Mouse (Mus musculus) hindbrain, embryonic 13.5 days (tissue): ENCODE data around the gene Phf20. TPM values are rescaled to one million over a fixed set of nuclear protein-coding genes. Genes with fewer than 3 reads are reported as not detected.
A peak's percentile ranks its signal among the peaks of the same experiment; 100 is the strongest.
"Not testable (repeated sequence)": the region's sequence is repeated elsewhere in the genome, so short reads cannot be mapped to it uniquely, and the experiment has no call there.

Source experiments
- ATAC-seq: fragments of 200-750 bp; cut with Nextera tagmentation; 2 replicates; pipeline ENCODE4 v1.8.0; 2017; ENCODE audit warnings: moderate TSS enrichment; ENCODE audit not compliant: low FRiP score
- H3K27ac ChIP-seq: fragments of 300-500 bp; sonication (generic); 2 replicates; pipeline ENCODE4 v1.5.1; 2015; ENCODE audit warnings: inconsistent platforms, mild to moderate bottlenecking, moderate library complexity
- H3K27me3 ChIP-seq: fragments of 300-500 bp; sonication (generic); 2 replicates; pipeline ENCODE4 v1.6.1; 2015; ENCODE audit warnings: mild to moderate bottlenecking, inconsistent platforms
- H3K36me3 ChIP-seq: fragments of 300-500 bp; sonication (generic); 2 replicates; pipeline ENCODE4 v1.6.1; 2015; ENCODE audit warnings: mild to moderate bottlenecking, inconsistent platforms
- H3K4me1 ChIP-seq: fragments of 300-500 bp; sonication (generic); replicated peaks from 2 replicates; pipeline ENCODE4 v1.6.1; 2015; ENCODE audit warnings: inconsistent platforms
- H3K4me2 ChIP-seq: fragments of 300-500 bp; sonication (generic); 2 replicates; pipeline ENCODE4 v1.6.1; 2015; ENCODE audit warnings: inconsistent platforms, mild to moderate bottlenecking, moderate library complexity
- H3K4me3 ChIP-seq: fragments of 300-500 bp; sonication (generic); 2 replicates; pipeline ENCODE4 v1.5.1; 2015; ENCODE audit warnings: mild to moderate bottlenecking, inconsistent platforms
- H3K9ac ChIP-seq: fragments of 300-500 bp; sonication (generic); 2 replicates; pipeline ENCODE4 v1.6.1; 2015; ENCODE audit warnings: mild to moderate bottlenecking, inconsistent platforms
- H3K9me3 ChIP-seq: fragments of 300-500 bp; sonication (generic); 2 replicates; pipeline ENCODE4 v1.6.1; 2016; ENCODE audit warnings: inconsistent platforms
- WGBS: fragments of 180-500 bp; shearing (Covaris S2); methylation state at CpG from one replicate; pipeline ENCODE4 v1.1.7; 2015; 5-methylcytosine and 5-hydroxymethylcytosine counted together
- polyA plus RNA-seq: library from polyadenylated mRNA; unstranded; fragments of >200 nt; fragmentation: Nextera tagmentation; extraction: Ambion mirVana; gene quantifications from 2 replicates; pipeline ENCODE4 v1.2.1, GENCODE M21; 2015

The Phf20 gene
- polyA plus RNA-seq, 1 experiment from 2014 or later = 107 TPM

DNA sequence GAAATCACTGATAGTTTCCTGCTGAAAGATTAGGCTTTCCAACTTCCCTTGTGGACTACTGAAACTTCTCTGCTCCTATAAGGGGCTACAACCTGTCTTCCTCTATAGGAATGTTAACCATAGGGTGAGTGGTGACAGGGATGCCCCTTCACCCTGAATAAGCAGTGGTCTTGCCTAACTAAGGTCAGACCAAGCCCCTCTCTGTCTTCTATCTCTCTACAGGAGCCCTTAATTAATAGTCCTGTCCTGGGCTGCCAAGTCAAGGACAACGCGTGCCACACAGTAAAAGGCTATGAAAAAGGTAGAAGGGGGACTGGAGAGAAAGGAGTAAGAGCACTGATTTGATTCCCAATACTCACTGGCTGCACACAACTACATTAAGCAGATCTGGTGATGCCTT lies 14.7 kb upstream of the Phf20 start:
- Histone ChIP-seq H3K9ac (peak overlapping the region; percentile 79; the same call in 1 of the 2 replicates), H3K4me1 (peaks cover 29% of the 10 kb centered on the region), H3K9me3 (no peaks in the 10 kb centered on the region), H3K4me2 (peak overlapping the region; percentile 56), H3K36me3 (peaks cover 10% of the 10 kb centered on the region), H3K27me3 (no peaks in the 10 kb centered on the region), H3K4me3 (no peak overlapping the region), H3K27ac (peak overlapping the region; percentile 99; the same call in 1 of the 2 replicates)
- no peak for ATAC-seq
- WGBS = 73% methylated on average over 2 of the region's 2 CpGs

DNA sequence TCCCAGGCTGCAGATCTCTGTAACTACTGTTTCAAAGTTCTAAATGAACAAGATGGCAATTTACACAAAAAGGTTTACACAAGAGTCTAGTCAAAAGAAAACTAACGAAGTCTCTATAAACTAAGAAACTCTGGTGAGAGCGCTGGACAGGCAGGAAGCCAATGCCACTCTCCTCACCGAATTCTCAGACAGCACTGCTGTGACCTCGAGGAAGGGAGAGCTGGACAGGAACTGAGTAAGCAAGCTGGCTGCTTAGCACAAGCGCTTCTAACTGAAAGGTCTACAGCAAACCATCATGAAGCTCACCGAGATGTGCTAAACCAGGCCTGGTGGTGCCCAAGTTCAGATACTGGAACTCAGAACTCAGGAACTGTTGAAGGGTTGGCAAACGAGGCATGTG lies 7.0 kb upstream of the Phf20 start:
- not testable (repeated sequence) for H3K27me3 ChIP-seq, H3K4me2 ChIP-seq, H3K27ac ChIP-seq, ATAC-seq, H3K4me3 ChIP-seq, H3K4me1 ChIP-seq, H3K9ac ChIP-seq, H3K36me3 ChIP-seq, H3K9me3 ChIP-seq
- 92% methylated on average over 7 of the region's 7 CpGs for WGBS

DNA sequence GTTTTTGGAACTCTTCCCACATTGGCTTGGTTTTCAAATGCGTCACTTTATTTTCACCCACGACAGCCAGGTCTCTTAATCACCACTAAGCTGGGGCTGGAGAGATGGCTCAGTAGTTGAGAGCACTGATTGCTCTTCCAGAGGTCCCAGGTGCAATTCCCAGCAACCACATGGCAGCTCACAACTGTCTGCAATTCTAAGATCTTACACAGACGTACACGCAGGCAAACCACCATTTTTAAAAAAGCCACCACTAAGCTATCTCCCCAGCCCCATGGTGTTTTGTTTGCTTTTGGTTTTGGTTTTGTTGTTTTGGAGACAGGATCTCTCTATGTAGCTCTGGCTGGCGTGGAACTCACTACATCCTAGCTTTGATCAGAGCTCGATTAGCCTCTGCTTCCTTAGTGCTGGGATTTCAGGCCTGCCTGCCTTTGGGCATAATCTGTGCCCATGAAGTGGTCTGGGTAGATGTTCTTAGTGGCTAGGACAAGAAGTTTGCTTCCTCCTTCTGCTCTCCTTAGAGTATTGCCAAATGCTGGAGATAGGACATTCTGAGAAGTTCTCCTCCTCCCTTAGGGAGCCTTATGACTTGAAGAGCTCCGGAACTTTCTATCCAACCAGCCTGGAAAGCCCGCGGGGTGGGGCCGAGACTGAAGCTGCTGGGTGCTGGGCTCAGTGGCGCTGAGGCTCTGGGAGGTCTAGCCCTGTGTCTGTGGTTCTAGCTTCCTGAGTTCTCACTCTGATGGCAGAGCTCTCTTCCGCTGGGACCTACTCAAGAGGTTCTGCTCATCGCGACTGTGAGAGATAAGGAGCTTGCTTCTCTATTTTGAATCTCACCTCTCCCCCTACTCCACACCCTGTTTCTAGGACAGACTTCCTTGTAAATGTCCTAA lies 6.0 kb upstream of the Phf20 start:
- Histone ChIP-seq H3K4me2 (no peak overlapping the region), H3K4me3 (no peak overlapping the region), H3K36me3 (no peaks in the 10 kb centered on the region), H3K4me1 (no peaks in the 10 kb centered on the region), H3K27ac (no peak overlapping the region), H3K27me3 (no peaks in the 10 kb centered on the region), H3K9ac (no peak overlapping the region), H3K9me3 (no peaks in the 10 kb centered on the region)
- ATAC-seq = no peak
- WGBS = 89% methylated on average over 14 of the region's 14 CpGs

DNA sequence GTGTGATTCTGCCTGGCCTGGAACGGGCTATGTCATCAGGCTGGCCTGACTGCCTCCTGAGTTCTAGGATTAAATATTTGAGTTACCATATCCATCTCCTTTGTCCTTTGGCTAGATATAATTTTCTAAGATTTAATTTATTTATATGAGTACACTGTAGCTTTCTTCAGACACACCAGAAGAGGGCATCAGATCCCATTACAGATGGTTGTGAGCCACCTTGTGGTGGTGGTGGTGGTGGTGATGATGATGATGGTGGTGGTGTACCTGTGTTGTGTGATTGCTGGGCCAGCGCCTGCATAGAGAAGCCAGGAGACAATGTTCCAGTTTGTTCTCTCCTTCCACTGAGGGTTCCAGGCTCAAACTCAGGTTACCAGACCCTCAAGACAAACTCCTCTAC lies 4.7 kb upstream of the Phf20 start:
- H3K36me3 ChIP-seq = no peaks in the 10 kb centered on the region
- no peak overlapping the region for H3K4me3 ChIP-seq
- WGBS = 97% methylated on average over 2 of the region's 2 CpGs
- no peaks in the 10 kb centered on the region for H3K27me3 ChIP-seq
- no peak overlapping the region for H3K4me2 ChIP-seq
- ATAC-seq = no peak
- no peaks in the 10 kb centered on the region for H3K9me3 ChIP-seq
- H3K9ac ChIP-seq = no peak overlapping the region
- peaks cover 5% of the 10 kb centered on the region for H3K4me1 ChIP-seq
- H3K27ac ChIP-seq = no peak overlapping the region

DNA sequence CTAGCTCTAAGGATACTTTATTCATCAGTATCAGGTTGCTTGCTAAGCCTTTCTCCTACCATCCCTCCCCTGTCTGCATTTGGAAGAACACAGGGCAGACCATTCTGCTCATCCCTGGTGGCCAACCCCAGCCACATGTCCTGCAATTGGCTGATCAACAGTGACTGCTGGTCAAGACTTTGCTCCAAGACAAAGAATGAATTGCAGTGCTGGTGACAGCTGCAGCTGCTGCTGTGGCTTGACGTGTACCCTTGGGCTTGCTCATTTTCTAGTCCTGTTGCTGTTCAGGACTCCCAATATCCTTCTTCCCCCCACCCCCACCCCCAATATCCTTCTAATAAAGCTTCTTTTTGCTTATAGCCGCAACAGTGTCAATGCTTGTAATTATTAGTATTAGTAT lies 4.2 kb upstream of the Phf20 start:
- H3K9me3 ChIP-seq = no peaks in the 10 kb centered on the region
- H3K27ac ChIP-seq = no peak overlapping the region
- H3K4me3 ChIP-seq = no peak overlapping the region
- no peak overlapping the region for H3K9ac ChIP-seq
- H3K4me2 ChIP-seq = no peak overlapping the region
- H3K36me3 ChIP-seq = no peaks in the 10 kb centered on the region
- WGBS = 68% methylated on average over 2 of the region's 2 CpGs
- H3K27me3 ChIP-seq = no peaks in the 10 kb centered on the region
- no peak for ATAC-seq
- peaks cover 5% of the 10 kb centered on the region for H3K4me1 ChIP-seq

DNA sequence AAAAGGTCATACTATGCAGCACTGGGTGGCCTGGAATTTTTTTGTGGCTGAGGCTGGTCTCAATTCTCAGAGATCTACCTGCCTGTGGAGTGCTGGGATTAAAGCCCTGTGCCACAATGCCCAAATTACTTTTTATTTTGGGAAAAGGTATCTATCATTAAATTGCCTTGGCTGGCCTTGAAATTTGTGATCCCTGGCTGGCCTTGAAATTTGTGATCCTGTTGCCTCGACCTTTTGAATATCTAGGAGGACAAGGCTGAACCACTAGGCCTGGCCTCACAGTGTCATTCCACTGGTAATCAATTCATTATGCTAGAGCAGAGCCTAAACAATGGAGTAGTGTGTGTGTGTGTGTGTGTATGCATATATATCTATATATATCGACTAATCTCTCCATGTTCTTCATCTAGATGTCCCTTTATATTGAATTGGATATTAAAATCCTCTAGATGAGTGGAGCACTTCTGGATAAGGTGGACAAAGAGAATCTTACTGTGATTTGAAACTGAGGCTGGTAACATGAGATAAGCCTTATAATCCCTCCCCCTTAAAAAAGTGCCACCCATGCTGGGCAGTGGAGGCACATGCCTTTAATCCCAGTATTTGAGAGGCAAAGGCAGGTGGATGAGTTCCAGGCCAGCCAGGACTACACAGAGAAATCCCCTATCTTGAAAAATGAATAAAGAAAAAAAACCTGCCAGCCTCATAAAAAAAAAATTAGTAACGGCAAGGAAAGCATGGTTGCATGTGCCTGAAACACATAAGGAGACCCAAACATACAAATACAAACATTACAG lies 3.0 kb upstream of the Phf20 start:
- no peak for ATAC-seq
- H3K27me3 ChIP-seq = no peaks in the 10 kb centered on the region
- peaks cover 15% of the 10 kb centered on the region for H3K4me1 ChIP-seq
- H3K4me3 ChIP-seq = no peak overlapping the region
- no peak overlapping the region for H3K4me2 ChIP-seq
- no peak overlapping the region for H3K27ac ChIP-seq
- H3K9ac ChIP-seq = no peak overlapping the region
- H3K9me3 ChIP-seq = no peaks in the 10 kb centered on the region
- H3K36me3 ChIP-seq = no peaks in the 10 kb centered on the region
- 87% methylated on average over 3 of the region's 3 CpGs for WGBS

DNA sequence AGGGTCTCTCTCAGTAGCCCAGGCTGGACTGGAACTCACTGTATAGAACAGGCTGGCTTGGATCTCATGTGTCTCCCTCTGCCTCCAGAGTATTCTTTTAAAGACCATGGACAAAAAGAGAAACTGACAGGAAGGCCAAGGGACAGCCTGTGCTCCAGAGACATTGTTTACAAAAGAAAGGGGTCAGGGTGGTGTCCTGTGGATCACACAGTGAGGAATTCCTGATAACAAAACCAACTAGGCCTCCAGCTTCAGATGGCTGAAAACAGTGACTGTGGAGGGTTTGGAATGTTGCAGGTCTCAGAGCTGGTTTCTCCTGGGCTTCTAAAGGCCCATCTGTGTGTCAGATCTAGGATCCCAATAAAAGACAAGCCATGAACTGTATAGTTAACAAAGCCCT lies 1.7 kb upstream of the Phf20 start:
- Histone ChIP-seq H3K4me3 (no peak overlapping the region), H3K27me3 (no peaks in the 10 kb centered on the region), H3K9me3 (no peaks in the 10 kb centered on the region), H3K4me1 (peaks cover 27% of the 10 kb centered on the region), H3K27ac (no peak overlapping the region), H3K36me3 (no peaks in the 10 kb centered on the region), H3K9ac (no peak overlapping the region), H3K4me2 (no peak overlapping the region)
- no peak for ATAC-seq

DNA sequence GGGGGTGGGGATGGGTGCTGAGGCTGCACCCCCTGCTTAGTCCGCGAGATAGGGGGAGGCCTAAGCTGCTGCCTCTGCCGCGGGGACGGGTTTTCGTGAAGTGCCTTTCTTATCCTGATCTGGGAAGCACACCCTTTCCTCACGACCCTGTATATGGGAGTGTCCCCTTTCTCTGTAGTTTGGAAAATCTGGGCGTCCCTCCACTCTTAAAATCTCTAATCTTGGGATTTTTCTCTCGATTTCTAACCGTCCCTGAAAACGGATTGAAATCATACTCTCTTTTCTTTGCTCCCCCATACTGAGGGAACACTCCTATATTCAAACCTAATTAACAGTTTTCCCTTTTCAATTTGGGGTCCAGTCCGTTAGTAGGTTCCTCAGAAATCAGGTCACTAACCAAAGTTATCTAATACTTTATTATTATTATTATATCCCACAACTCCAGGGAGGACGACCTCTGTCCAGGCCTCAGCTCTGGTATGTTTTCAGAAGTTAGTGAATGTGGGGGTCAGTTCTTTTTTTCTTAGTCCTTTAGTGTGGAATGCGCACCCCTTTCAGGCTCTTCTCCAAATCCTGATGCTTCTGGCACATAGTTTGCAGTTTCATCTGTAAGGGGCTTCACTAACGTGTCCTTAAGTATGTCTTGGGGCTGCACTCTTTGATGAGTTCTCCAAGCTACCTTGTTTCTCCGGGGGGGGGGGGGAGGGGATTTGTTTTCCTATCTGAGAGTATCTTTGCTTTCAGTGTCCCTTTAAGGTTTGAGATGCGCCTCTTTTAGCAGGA lies 1.1 kb downstream of the Phf20 start:
- no peaks in the 10 kb centered on the region for H3K9me3 ChIP-seq

DNA sequence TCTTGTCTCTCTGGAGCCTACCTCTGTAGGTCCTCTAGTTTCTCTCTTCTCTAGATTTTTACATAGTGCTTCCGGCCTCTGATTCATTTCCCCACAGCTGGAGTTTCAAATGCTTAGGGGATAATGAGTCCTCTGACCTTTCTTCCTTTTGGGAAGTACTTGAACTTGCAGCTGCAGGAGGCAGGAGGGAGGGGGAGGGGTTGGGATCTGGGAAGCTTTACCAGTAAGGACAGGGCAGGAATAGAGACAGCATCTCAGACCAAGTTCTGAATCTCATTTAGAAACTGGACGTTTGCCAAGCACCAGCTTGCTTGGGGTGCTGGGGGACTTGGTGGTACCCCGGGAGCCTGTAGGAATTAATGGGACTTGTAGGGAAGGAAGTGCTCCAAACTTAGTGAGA lies 3.7 kb downstream of the Phf20 start:
- no peak overlapping the region for H3K9ac ChIP-seq
- H3K4me1 ChIP-seq = peaks cover 52% of the 10 kb centered on the region
- no peak overlapping the region for H3K27ac ChIP-seq
- no peak overlapping the region for H3K4me2 ChIP-seq
- no peak for ATAC-seq
- H3K36me3 ChIP-seq = peaks cover 7% of the 10 kb centered on the region; the same call in 1 of the 2 replicates
- H3K9me3 ChIP-seq = no peaks in the 10 kb centered on the region
- no peak overlapping the region for H3K4me3 ChIP-seq
- H3K27me3 ChIP-seq = no peaks in the 10 kb centered on the region
- WGBS = 58% methylated on average over 3 of the region's 3 CpGs

More for the DNA sequence above, 1.1 kb downstream of the Phf20 start:
- peak overlapping the region; percentile 97 for H3K27ac ChIP-seq
- peaks cover 38% of the 10 kb centered on the region for H3K4me1 ChIP-seq
- peak overlapping the region; percentile 87 for H3K9ac ChIP-seq
- peaks cover 3% of the 10 kb centered on the region; the same call in 1 of the 2 replicates for H3K36me3 ChIP-seq
- no peaks in the 10 kb centered on the region for H3K27me3 ChIP-seq
- peak overlapping the region; percentile 73 for H3K4me3 ChIP-seq
- WGBS = 5% methylated on average over 17 of the region's 17 CpGs
- H3K4me2 ChIP-seq = peak overlapping the region; percentile 71
- ATAC-seq = no peak

DNA sequence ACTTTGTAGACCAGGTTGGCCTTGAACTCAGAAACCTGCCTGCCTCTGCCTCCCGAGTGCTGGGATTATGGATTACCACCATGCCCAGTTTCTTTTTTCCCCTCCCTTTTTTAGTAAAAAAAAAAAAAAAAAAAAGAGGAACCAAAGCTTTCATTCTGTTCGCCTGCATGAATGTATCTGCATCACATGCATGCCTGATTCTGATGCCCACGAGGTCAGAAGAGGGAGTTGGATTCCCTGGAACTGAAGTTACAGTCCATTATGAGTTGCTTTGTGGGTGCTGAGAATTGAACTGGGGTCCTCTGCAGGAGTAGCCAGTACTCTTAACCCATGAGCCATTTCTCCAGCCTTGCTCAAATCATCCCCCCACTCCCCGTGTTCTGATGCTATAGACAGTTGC lies 5.2 kb downstream of the Phf20 start:
- WGBS = 96% methylated on average over 4 of the region's 4 CpGs
- Histone ChIP-seq H3K27ac (no peak overlapping the region), H3K9ac (no peak overlapping the region), H3K4me2 (no peak overlapping the region), H3K4me3 (no peak overlapping the region), H3K9me3 (no peaks in the 10 kb centered on the region), H3K36me3 (peaks cover 7% of the 10 kb centered on the region; the same call in 1 of the 2 replicates), H3K4me1 (peaks cover 46% of the 10 kb centered on the region), H3K27me3 (no peaks in the 10 kb centered on the region)
- no peak for ATAC-seq

DNA sequence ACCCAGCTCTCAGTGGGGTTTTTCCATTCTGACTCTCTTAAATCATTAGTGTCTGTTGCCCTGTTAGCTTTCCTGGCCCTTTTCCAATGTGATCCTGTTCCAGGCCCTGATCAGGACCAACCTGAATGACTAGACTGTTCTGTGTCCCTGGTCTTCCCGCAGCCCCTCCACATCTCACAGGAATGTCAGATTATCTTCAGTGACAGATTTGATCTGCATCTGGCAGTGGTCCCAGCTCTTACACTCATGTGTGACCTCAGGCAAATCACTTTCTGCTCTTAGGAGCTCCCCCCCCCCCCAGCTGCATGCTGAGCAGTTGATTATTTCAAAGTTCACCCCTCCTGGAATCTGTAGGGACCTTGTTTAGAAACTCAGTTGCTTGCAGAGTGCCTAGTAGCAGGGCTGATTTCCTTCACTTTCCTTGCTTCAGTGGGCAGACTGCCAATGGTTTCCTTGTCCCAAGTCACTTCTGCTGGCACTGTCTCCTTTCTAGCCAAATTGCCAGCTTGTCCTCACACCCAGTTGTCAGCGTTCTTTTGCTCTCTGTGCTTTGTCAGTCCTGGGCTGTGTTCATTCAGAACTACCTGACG lies 6.7 kb downstream of the Phf20 start:
- peak overlapping the region; percentile 80 for H3K27ac ChIP-seq
- H3K27me3 ChIP-seq = no peaks in the 10 kb centered on the region
- no peak overlapping the region; the same call in 1 of the 2 replicates for H3K9ac ChIP-seq
- peaks cover 39% of the 10 kb centered on the region for H3K4me1 ChIP-seq
- 47% methylated on average over 3 of the region's 3 CpGs for WGBS
- peak overlapping the region; percentile 6; the same call in 1 of the 2 replicates for H3K4me2 ChIP-seq
- ATAC-seq = peak; percentile 86
- H3K4me3 ChIP-seq = no peak overlapping the region
- no peaks in the 10 kb centered on the region for H3K9me3 ChIP-seq
- H3K36me3 ChIP-seq = peaks cover 14% of the 10 kb centered on the region
